Mouse (Mus musculus) forebrain, embryonic 10.5 days (tissue): ENCODE data around the gene Abi3bp. TPM values are rescaled to one million over a fixed set of nuclear protein-coding genes. Genes with fewer than 3 reads are reported as not detected.

Experiments used
- DNase-seq: peaks from one replicate; pipeline ENCODE4 v3.0.0-alpha.2; 2017; ENCODE audit warnings: low spot score; ENCODE audit errors: extremely low spot score
- H3K27ac ChIP-seq: fragments of 300-500 bp; sonication (generic); 2 replicates; pipeline ENCODE4 v1.5.1; 2016; ENCODE audit warnings: mild to moderate bottlenecking
- H3K27me3 ChIP-seq: fragments of 300-500 bp; sonication (generic); 2 replicates; pipeline ENCODE4 v1.6.1; 2016; ENCODE audit warnings: mild to moderate bottlenecking; ENCODE audit not compliant: poor library complexity, severe bottlenecking
- H3K36me3 ChIP-seq: fragments of 300-500 bp; sonication (generic); replicated peaks from 2 replicates; pipeline ENCODE4 v1.6.1; 2016; ENCODE audit warnings: mild to moderate bottlenecking, moderate library complexity
- H3K4me1 ChIP-seq: fragments of 300-500 bp; sonication (generic); 2 replicates; pipeline ENCODE4 v1.6.1; 2016
- H3K4me3 ChIP-seq: fragments of 300-500 bp; sonication (generic); 2 replicates; pipeline ENCODE4 v1.5.1; 2016; ENCODE audit warnings: mild to moderate bottlenecking, moderate library complexity
- H3K9me3 ChIP-seq: fragments of 300-500 bp; sonication (generic); 2 replicates; pipeline ENCODE4 v1.6.1; 2016; ENCODE audit warnings: mild to moderate bottlenecking, moderate library complexity
- WGBS: fragments of 180-500 bp; shearing (Covaris S2); methylation state at CpG from one replicate; pipeline ENCODE4 v1.1.7; 2016; 5-methylcytosine and 5-hydroxymethylcytosine counted together
- polyA plus RNA-seq: library from polyadenylated mRNA; unstranded; fragments of >200 nt; fragmentation: Nextera tagmentation; extraction: Ambion mirVana; gene quantifications from 2 replicates; pipeline ENCODE4 v1.2.1, GENCODE M21; 2016

Abi3bp gene
- polyA plus RNA-seq, 1 experiment from 2014 or later, result 0.19 TPM

DNA sequence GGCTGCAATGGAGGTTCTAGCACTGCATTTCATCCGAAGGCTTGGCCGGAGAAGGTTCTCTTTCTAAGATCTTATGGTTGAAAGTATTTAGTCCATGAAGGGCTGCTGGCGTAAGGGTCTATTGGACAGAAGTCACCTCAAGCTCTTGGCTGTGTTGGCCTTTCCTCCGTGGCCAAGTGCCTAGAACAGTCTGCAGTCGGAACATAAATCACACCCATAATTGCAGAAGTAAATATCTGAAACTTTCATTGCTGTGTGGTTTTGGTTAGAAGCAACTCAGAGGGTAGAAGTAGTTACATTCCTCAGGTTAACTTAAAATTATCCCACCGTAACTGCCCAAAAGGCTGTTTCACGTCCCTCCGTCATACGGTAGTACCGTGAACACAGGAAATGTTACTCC lies 5.8 kb downstream of the Abi3bp start:
- WGBS, result 93% methylated on average over 10 of the region's 10 CpGs
- H3K4me3 ChIP-seq, result no peak overlapping the region
- no peak overlapping the region for H3K27ac ChIP-seq
- no peaks in the 10 kb centered on the region for H3K36me3 ChIP-seq
- H3K9me3 ChIP-seq, result no peaks in the 10 kb centered on the region
- DNase-seq, result no peak
- peaks cover 6% of the 10 kb centered on the region for H3K4me1 ChIP-seq
- no peaks in the 10 kb centered on the region for H3K27me3 ChIP-seq

DNA sequence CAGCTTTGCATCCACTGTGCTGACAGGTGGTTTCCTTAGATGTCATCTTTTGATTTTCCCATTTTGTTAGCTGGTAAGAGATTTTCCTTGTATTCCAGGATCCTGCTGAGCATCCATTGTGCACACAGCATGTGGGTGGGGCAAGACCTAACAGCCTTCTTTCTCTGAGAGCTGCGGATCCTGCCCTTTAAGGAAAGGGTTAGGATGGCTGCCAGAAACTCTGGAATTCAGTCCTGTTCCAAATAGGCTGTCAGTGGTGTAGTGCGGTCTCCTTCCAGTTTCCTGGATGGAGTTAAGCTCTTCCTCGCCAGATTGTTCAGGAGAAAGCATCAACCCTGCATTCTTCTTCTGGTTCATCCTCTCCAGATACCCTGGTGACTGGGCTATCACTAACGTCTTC lies 8.8 kb downstream of the Abi3bp start:
- no peaks in the 10 kb centered on the region for H3K27me3 ChIP-seq
- WGBS, result 52% methylated on average over 4 of the region's 4 CpGs
- H3K9me3 ChIP-seq, result no peaks in the 10 kb centered on the region

DNA sequence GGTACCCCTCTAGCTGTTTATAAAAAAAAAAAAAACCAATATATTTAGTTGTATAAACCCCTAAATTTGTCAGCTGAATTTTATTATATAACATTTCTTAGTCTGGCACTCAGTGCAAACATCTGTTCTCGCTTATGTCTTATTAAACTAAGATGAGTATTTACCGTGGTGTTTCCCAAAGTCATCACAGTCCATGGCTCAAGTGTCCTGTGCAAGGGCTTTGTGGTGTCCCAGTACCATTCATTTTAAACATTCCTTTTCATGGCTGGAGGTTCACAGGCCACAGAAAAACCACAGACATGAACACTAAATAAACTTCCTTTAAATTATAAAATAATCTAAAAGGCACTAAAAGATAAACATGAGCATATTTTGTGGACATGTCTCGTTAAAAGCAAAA lies 13.2 kb downstream of the Abi3bp start:
- DNase-seq, result no peak
- 72% methylated on average over 3 of the region's 3 CpGs for WGBS

More for the DNA sequence above, 8.8 kb downstream of the Abi3bp start:
- no peak overlapping the region for H3K4me3 ChIP-seq
- no peak overlapping the region for H3K27ac ChIP-seq
- H3K36me3 ChIP-seq, result no peaks in the 10 kb centered on the region
- H3K4me1 ChIP-seq, result peaks cover 6% of the 10 kb centered on the region
- no peak for DNase-seq

DNA sequence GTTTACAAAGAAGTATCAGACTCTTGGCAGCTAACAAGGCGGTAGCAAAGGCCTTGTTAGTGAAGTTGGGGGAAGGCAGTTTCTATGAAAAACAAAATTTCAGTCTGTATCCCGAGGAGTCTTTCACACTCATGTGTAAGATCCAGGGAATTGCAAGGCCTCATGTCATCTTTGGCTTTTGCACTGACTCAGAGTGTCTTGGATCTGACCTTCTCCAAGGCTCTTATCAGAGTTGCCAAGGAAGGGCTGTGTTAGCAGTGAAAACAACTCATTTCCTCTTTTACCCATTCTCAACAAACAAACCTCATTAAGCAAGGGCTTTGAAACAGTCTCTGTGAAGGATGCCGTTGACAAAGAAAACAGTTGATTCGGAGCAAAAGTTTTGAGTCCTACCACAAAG lies 17.6 kb downstream of the Abi3bp start:
- no peaks in the 10 kb centered on the region for H3K4me1 ChIP-seq
- no peak overlapping the region for H3K27ac ChIP-seq
- no peaks in the 10 kb centered on the region for H3K36me3 ChIP-seq
- WGBS, result 77% methylated on average over 4 of the region's 4 CpGs
- no peaks in the 10 kb centered on the region for H3K9me3 ChIP-seq
- H3K4me3 ChIP-seq, result no peak overlapping the region
- H3K27me3 ChIP-seq, result no peaks in the 10 kb centered on the region
- DNase-seq, result no peak

More for the DNA sequence above, 13.2 kb downstream of the Abi3bp start:
- Histone ChIP-seq H3K36me3 (no peaks in the 10 kb centered on the region), H3K4me1 (peaks cover 6% of the 10 kb centered on the region), H3K27ac (no peak overlapping the region), H3K9me3 (no peaks in the 10 kb centered on the region), H3K27me3 (no peaks in the 10 kb centered on the region), H3K4me3 (no peak overlapping the region)

DNA sequence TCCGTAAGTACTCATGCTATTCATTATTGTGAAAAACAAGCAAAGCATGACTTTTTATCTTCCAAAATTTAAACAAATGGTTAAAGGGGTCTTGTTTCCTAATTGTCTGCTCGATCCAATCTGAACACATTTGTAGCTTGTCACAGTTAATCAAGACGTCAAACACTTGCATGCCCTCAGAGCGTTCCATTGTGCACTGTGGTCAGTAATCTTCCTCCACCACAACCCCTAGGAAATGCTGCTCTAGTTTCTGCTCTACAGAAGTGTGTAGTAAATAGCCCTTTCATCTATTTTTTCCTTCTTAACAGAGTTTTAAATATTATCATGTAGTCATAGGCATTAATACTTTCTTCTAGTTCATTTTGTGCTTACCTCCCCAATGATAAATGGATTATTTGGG lies 19.1 kb downstream of the Abi3bp start:
- no peaks in the 10 kb centered on the region for H3K36me3 ChIP-seq
- no peak overlapping the region for H3K4me3 ChIP-seq
- H3K27me3 ChIP-seq, result no peaks in the 10 kb centered on the region
- H3K27ac ChIP-seq, result no peak overlapping the region
- no peaks in the 10 kb centered on the region for H3K4me1 ChIP-seq
- WGBS, result 65% methylated on average over 4 of the region's 4 CpGs
- no peaks in the 10 kb centered on the region for H3K9me3 ChIP-seq
- no peak for DNase-seq

- WGBS, result 75% methylated on average over 1 of the region's 1 CpGs
These were observed 21.0 kb downstream of the Abi3bp start for GRCm38 (mm10) chr16:56498680-56499079.

GRCm38 (mm10) chr16:56500441-56500840 lies 22.8 kb downstream of the Abi3bp start:
- no peaks in the 10 kb centered on the region for H3K27me3 ChIP-seq
- no peak overlapping the region for H3K27ac ChIP-seq
- H3K36me3 ChIP-seq, result no peaks in the 10 kb centered on the region
- H3K4me3 ChIP-seq, result no peak overlapping the region
- H3K9me3 ChIP-seq, result no peaks in the 10 kb centered on the region
- H3K4me1 ChIP-seq, result no peaks in the 10 kb centered on the region
- WGBS, result 40% methylated on average over 3 of the region's 3 CpGs
- no peak for DNase-seq

More at GRCm38 (mm10) chr16:56498680-56499079, 21.0 kb downstream of the Abi3bp start:
- Histone ChIP-seq H3K27ac (no peak overlapping the region), H3K4me3 (no peak overlapping the region), H3K36me3 (no peaks in the 10 kb centered on the region), H3K9me3 (no peaks in the 10 kb centered on the region), H3K27me3 (no peaks in the 10 kb centered on the region), H3K4me1 (no peaks in the 10 kb centered on the region)
- no peak for DNase-seq

GRCm38 (mm10) chr16:56501101-56501500 lies 23.4 kb downstream of the Abi3bp start:
- H3K4me3 ChIP-seq, result no peak overlapping the region
- no peaks in the 10 kb centered on the region for H3K4me1 ChIP-seq
- H3K27ac ChIP-seq, result no peak overlapping the region
- 84% methylated on average over 6 of the region's 6 CpGs for WGBS
- no peak for DNase-seq
- H3K9me3 ChIP-seq, result no peaks in the 10 kb centered on the region
- H3K27me3 ChIP-seq, result no peaks in the 10 kb centered on the region
- no peaks in the 10 kb centered on the region for H3K36me3 ChIP-seq

DNA sequence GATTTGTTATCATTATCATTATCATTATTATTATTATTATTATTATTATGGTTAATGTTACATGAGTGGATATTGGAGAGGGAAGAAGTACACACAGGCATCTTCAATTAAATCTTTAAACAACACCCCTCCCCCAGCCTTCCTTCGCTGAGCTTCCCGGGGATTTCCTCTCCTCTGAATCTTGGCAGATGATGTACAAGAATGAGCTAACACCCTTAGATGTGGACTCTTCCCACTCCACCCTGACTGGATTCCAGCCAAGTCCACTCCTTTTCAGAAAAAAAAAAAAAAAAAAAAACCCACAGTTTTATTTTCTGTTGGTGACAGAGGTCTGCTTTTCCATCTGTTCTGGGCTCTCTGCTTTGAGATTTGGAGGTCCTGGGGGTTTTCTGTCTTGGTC lies 23.8 kb downstream of the Abi3bp start:
- Histone ChIP-seq H3K27me3 (no peaks in the 10 kb centered on the region), H3K9me3 (no peaks in the 10 kb centered on the region), H3K27ac (no peak overlapping the region), H3K4me3 (no peak overlapping the region), H3K36me3 (no peaks in the 10 kb centered on the region), H3K4me1 (no peaks in the 10 kb centered on the region)
- no peak for DNase-seq
- 71% methylated on average over 2 of the region's 2 CpGs for WGBS

- Histone ChIP-seq H3K9me3 (no peaks in the 10 kb centered on the region), H3K4me1 (no peaks in the 10 kb centered on the region), H3K27me3 (no peaks in the 10 kb centered on the region), H3K4me3 (no peak overlapping the region), H3K27ac (no peak overlapping the region), H3K36me3 (no peaks in the 10 kb centered on the region)
- WGBS, result 94% methylated on average over 3 of the region's 3 CpGs
- DNase-seq, result no peak
These were observed 24.5 kb downstream of the Abi3bp start for GRCm38 (mm10) chr16:56502134-56502533.

DNA sequence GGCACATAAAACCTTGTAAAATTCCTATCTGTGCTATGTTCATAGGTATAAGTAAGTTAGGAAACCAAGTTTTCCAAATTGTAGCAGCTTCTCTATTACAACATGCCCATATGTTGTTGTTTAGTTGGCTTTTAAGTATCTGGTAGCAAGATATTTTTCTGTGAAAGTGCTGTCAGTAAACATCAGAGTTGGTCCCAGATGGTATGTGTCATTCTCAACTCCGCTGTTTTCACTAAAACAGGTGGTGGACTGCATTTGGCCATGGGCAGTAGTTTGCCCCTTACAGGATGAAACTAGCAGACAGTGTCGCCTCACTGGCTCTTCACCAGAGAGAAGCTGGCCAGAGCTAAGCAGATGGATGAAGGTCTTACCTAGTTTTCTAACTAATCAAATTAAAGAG lies 26.3 kb downstream of the Abi3bp start:
- Histone ChIP-seq H3K36me3 (no peaks in the 10 kb centered on the region), H3K4me1 (no peaks in the 10 kb centered on the region), H3K27me3 (no peaks in the 10 kb centered on the region), H3K9me3 (no peaks in the 10 kb centered on the region), H3K27ac (no peak overlapping the region), H3K4me3 (no peak overlapping the region)
- no peak for DNase-seq
- 86% methylated on average over 2 of the region's 2 CpGs for WGBS

GRCm38 (mm10) chr16:56518024-56518423 lies 40.3 kb downstream of the Abi3bp start:
- Histone ChIP-seq H3K4me1 (no peaks in the 10 kb centered on the region), H3K4me3 (no peak overlapping the region), H3K27me3 (no peaks in the 10 kb centered on the region), H3K9me3 (no peaks in the 10 kb centered on the region), H3K27ac (no peak overlapping the region), H3K36me3 (no peaks in the 10 kb centered on the region)
- DNase-seq, result no peak
- WGBS, result 91% methylated on average over 9 of the region's 9 CpGs

DNA sequence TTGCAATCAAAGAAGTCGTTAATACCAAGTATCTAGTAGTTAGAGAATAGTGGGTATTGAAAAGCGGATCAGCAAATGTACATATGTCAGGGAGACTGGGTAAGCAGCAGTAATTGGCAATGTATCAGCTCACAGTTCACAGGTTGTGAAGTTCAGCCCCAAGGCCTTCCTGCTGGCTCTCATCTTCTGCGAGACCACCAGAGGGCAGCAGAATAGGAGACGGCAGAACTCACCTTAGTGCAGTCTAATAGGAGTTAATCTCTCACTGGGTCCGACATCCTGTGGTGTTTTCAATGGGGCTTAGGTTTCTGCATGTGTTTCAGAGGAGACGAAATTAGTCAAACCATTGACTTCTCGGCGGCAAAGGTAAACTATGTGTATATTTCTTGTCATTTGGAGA lies 46.7 kb downstream of the Abi3bp start:
- Histone ChIP-seq H3K36me3 (no peaks in the 10 kb centered on the region), H3K9me3 (no peaks in the 10 kb centered on the region), H3K27ac (no peak overlapping the region), H3K4me3 (no peak overlapping the region), H3K27me3 (no peaks in the 10 kb centered on the region), H3K4me1 (no peaks in the 10 kb centered on the region)
- WGBS, result 41% methylated on average over 8 of the region's 8 CpGs
- DNase-seq, result no peak

DNA sequence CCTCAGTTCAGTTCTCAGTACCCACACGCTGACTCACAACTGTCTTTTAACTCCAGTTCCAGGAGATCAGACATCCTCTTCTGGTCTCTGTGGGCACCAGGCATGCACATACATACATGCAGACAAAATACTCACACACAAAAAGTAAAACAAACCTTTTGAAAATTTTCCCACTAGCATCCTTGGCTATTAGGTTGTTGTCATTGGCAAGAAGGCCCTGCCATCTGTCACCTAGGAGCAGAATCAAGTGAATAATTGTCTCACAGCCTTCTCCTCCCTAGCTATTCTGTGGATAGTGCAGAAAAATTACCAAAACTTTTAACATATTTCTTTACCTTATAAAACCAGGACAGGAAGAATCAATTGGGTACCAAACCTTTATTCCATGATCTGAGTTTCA lies 48.8 kb downstream of the Abi3bp start:
- no peaks in the 10 kb centered on the region for H3K27me3 ChIP-seq
- no peak overlapping the region for H3K27ac ChIP-seq
- H3K9me3 ChIP-seq, result no peaks in the 10 kb centered on the region
- WGBS, result 90% methylated on average over 1 of the region's 1 CpGs
- H3K4me3 ChIP-seq, result no peak overlapping the region
- DNase-seq, result no peak
- H3K36me3 ChIP-seq, result no peaks in the 10 kb centered on the region
- H3K4me1 ChIP-seq, result no peaks in the 10 kb centered on the region
